Mouse (Mus musculus) embryonic fibroblast, embryonic 13.5 days (primary cell): ENCODE results near the gene Sdk2.

Experiments
- CTCF ChIP-seq: IDR thresholded peaks from 2 replicates; pipeline ENCODE4 v1.5.1; 2011; ENCODE audit warnings: mild to moderate bottlenecking, control low read depth, low read length, moderate library complexity, borderline replicate concordance; ENCODE audit not compliant: insufficient read depth
- POLR2A ChIP-seq: IDR thresholded peaks from 2 replicates; pipeline ENCODE4 v1.6.1; 2011; ENCODE audit warnings: low read depth, mild to moderate bottlenecking, control low read depth, low read length, moderate library complexity

GRCm38 (mm10) chr11:113782496-113782895 lies 284.4 kb downstream of the Sdk2 start:
- TF ChIP-seq POLR2A (no peak), CTCF (no peak)
